Mouse (Mus musculus) midbrain, postnatal 0 days (tissue): ENCODE data around the gene Palb2. TPM values are rescaled to one million over a fixed set of nuclear protein-coding genes. Genes with fewer than 3 reads are reported as not detected.

Source experiments
- ATAC-seq: fragments of 200-750 bp; cut with Nextera tagmentation; 2 replicates; pipeline ENCODE4 v1.8.0; 2017; ENCODE audit warnings: moderate number of reproducible peaks, mild to moderate bottlenecking, moderate TSS enrichment, moderate library complexity; ENCODE audit not compliant: low FRiP score
- DNase-seq: peaks from one replicate; pipeline ENCODE4 v3.0.0-alpha.2; 2015; ENCODE audit warnings: low spot score
- H3K27ac ChIP-seq: fragments of 300-500 bp; sonication (generic); 2 replicates; pipeline ENCODE4 v1.5.1; 2014; ENCODE audit warnings: low read depth, mild to moderate bottlenecking, low read length, mixed read lengths
- H3K27me3 ChIP-seq: fragments of 300-500 bp; sonication (generic); 2 replicates; pipeline ENCODE4 v1.6.1; 2014; ENCODE audit warnings: low read length, control low read depth, mixed read lengths; ENCODE audit not compliant: insufficient read depth
- H3K36me3 ChIP-seq: fragments of 300-500 bp; sonication (generic); 2 replicates; pipeline ENCODE4 v1.6.1; 2014; ENCODE audit warnings: low read length, control low read depth, mixed read lengths; ENCODE audit not compliant: insufficient read depth
- H3K4me1 ChIP-seq: fragments of 300-500 bp; sonication (generic); 2 replicates; pipeline ENCODE4 v1.6.1; 2014; ENCODE audit warnings: mild to moderate bottlenecking, control low read depth, antibody characterized with exemption, low read length, mixed read lengths; ENCODE audit not compliant: insufficient read depth
- H3K4me2 ChIP-seq: fragments of 300-500 bp; sonication (generic); 2 replicates; pipeline ENCODE4 v1.6.1; 2014; ENCODE audit warnings: low read depth, mild to moderate bottlenecking, low read length, mixed read lengths; ENCODE audit not compliant: poor library complexity, severe bottlenecking
- H3K4me3 ChIP-seq: fragments of 300-500 bp; sonication (generic); 2 replicates; pipeline ENCODE4 v1.5.1; 2014; ENCODE audit warnings: low read depth, mild to moderate bottlenecking, low read length, moderate library complexity
- H3K9ac ChIP-seq: fragments of 300-500 bp; sonication (generic); replicated peaks from 2 replicates; pipeline ENCODE4 v1.6.1; 2014; ENCODE audit warnings: mild to moderate bottlenecking, low read length, moderate library complexity, mixed read lengths; ENCODE audit not compliant: poor library complexity, severe bottlenecking
- H3K9me3 ChIP-seq: fragments of 300-500 bp; sonication (generic); 2 replicates; pipeline ENCODE4 v1.6.1; 2016; ENCODE audit warnings: low read length, control low read depth
- CTCF ChIP-seq: IDR thresholded peaks from 2 replicates; pipeline ENCODE4 v1.5.1; 2016; ENCODE audit warnings: antibody characterized with exemption, mild to moderate bottlenecking
- WGBS: fragments of 180-500 bp; shearing (Covaris S2); extraction: QIAGEN DNeasy Blood & Tissue Kit; methylation state at CpG from one replicate; pipeline ENCODE4 v1.1.7; 2014; 5-methylcytosine and 5-hydroxymethylcytosine counted together
- polyA plus RNA-seq: library from polyadenylated mRNA; unstranded; fragments of >200 nt; fragmentation: Nextera tagmentation; extraction: Ambion mirVana; gene quantifications from 2 replicates; pipeline ENCODE4 v1.2.1, GENCODE M21; 2015
- total RNA-seq: library from RNA; depleted of rRNA; stranded (reverse); fragments of >200 nt; gene quantifications from 2 replicates; pipeline ENCODE4 v1.2.3, GENCODE M21; 2014

Gene Palb2
- total and polyA plus RNA-seq, 2 experiments from 2014 or later: 1.5 to 2.1 TPM

- no peak for TF ChIP-seq CTCF
- Histone ChIP-seq H3K4me2 (no peak overlapping the region), H3K36me3 (peaks cover 55% of the 10 kb centered on the region), H3K4me1 (no peaks in the 10 kb centered on the region), H3K27ac (no peak overlapping the region), H3K9ac (no peak overlapping the region), H3K27me3 (no peaks in the 10 kb centered on the region), H3K9me3 (no peaks in the 10 kb centered on the region), H3K4me3 (no peak overlapping the region)
- WGBS: 94% methylated on average over 2 of the region's 2 CpGs
- DNase-seq: no peak
- no peak for ATAC-seq
Measured at GRCm38 (mm10) chr7:122094564-122095330, 38.0 kb downstream of the Palb2 start.

- no peaks in the 10 kb centered on the region for H3K4me1 ChIP-seq
- ATAC-seq (no peak), DNase-seq (no peak)
- no peak overlapping the region for H3K27ac ChIP-seq
- no peak overlapping the region for H3K9ac ChIP-seq
- H3K9me3 ChIP-seq: no peaks in the 10 kb centered on the region
- H3K36me3 ChIP-seq: peaks cover 53% of the 10 kb centered on the region
- H3K4me2 ChIP-seq: no peak overlapping the region
- no peaks in the 10 kb centered on the region for H3K27me3 ChIP-seq
- no peak overlapping the region for H3K4me3 ChIP-seq
- WGBS: 93% methylated on average over 11 of the region's 11 CpGs
- no peak for TF ChIP-seq CTCF
Measured at GRCm38 (mm10) chr7:122087195-122087982, 45.4 kb downstream of the Palb2 start.

GRCm38 (mm10) chr7:122081071-122081470 lies 51.7 kb downstream of the Palb2 start:
- ATAC-seq: no peak
- H3K27ac ChIP-seq: no peak overlapping the region
- no peaks in the 10 kb centered on the region for H3K27me3 ChIP-seq
- H3K4me3 ChIP-seq: no peak overlapping the region
- TF ChIP-seq CTCF: no peak
- WGBS: 87% methylated on average over 1 of the region's 1 CpGs
- no peaks in the 10 kb centered on the region for H3K9me3 ChIP-seq
- DNase-seq: no peak
- H3K36me3 ChIP-seq: peaks cover 60% of the 10 kb centered on the region
- no peak overlapping the region for H3K4me2 ChIP-seq
- no peak overlapping the region for H3K9ac ChIP-seq
- H3K4me1 ChIP-seq: no peaks in the 10 kb centered on the region

GRCm38 (mm10) chr7:122079798-122080554 lies 52.8 kb downstream of the Palb2 start:
- H3K36me3 ChIP-seq: peaks cover 70% of the 10 kb centered on the region
- WGBS: 98% methylated on average over 8 of the region's 8 CpGs

GRCm38 (mm10) chr7:122074374-122074773 lies 58.4 kb downstream of the Palb2 start:
- ATAC-seq (no peak), DNase-seq (no peak)
- no peak overlapping the region for H3K27ac ChIP-seq

More at GRCm38 (mm10) chr7:122079798-122080554, 52.8 kb downstream of the Palb2 start:
- Histone ChIP-seq H3K4me1 (no peaks in the 10 kb centered on the region), H3K27ac (no peak overlapping the region), H3K4me2 (no peak overlapping the region), H3K9ac (no peak overlapping the region), H3K27me3 (no peaks in the 10 kb centered on the region), H3K4me3 (no peak overlapping the region), H3K9me3 (no peaks in the 10 kb centered on the region)
- no peak for TF ChIP-seq CTCF
- ATAC-seq (no peak), DNase-seq (no peak)

More at GRCm38 (mm10) chr7:122074374-122074773, 58.4 kb downstream of the Palb2 start:
- peaks cover 64% of the 10 kb centered on the region for H3K36me3 ChIP-seq
- H3K4me2 ChIP-seq: no peak overlapping the region
- no peak overlapping the region for H3K4me3 ChIP-seq
- no peak for TF ChIP-seq CTCF
- no peaks in the 10 kb centered on the region for H3K27me3 ChIP-seq
- WGBS: 81% methylated on average over 3 of the region's 3 CpGs
- H3K4me1 ChIP-seq: no peaks in the 10 kb centered on the region
- H3K9me3 ChIP-seq: no peaks in the 10 kb centered on the region
- no peak overlapping the region for H3K9ac ChIP-seq
